Mouse (Mus musculus) T-helper 2 cell (primary cell): ENCODE data around the gene Fam219b.

Experiments used
- in situ Hi-C: fragments of 300-600 bp; cut with MboI, MseI; formaldehyde crosslinking; loops from one replicate; pipeline ENCODE4 v1.15.1; 2025; ENCODE audit warnings: high pct_unique_total_duplicates

The Fam219b gene

DNA sequence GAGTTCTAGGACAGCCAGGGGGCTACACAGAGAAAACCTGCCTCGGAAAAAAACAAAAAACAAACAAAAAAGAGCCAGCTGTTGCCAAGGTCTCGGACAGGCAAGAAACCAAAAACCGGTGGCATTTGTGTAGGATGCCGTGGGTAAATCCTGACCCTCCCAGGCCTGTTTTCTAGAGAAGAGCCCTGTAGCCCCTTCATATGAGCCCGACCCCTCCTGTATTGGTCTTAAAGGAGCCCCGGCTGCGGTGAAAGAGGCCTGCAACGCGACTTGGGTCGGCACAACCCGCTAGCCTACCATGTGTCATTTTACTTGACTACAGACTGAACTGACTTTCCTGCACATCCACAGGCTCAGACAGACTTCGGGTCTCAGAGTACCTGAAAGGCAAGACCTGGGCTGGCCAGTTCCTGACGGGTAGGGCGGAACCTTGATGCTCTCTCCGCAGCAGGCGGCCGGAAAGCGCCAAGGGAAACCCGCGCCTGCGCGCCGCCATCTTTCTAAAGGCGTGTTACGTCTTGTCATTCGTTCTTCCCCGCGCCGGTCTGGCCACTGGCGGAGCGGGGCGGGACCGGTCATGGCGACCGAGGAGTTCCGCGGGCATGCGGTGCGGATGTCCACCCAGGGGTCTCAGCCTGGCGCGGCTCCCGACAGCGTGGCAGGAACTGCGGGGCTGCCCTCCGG is at the start of gene Fam219b:
Gene Fam219b, plus strand, starts transcription at position 485 of the 684 bp plus-strand sequence.
- in situ Hi-C loops, result no loop called here

DNA sequence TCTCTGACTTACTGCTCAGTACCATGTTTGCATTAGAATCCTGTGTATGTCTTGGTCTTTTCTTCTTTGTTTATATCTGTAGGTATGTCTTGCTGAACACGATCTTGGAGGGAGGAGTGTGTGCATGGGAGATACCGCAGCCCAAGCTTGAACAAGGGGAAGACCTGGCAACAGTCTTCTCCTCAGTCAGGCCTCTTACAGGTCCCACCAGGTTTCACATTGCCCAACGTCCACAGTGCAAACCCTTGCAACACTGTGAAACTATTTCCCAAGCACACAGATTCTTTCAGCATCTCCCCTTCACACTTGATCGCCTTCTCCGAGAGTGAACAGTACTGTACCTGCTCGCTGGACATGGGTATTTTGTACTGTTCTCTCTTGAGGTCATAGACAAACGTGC is 49.5 kb upstream of the Fam219b start:
- in situ Hi-C loops, result no loop called here

DNA sequence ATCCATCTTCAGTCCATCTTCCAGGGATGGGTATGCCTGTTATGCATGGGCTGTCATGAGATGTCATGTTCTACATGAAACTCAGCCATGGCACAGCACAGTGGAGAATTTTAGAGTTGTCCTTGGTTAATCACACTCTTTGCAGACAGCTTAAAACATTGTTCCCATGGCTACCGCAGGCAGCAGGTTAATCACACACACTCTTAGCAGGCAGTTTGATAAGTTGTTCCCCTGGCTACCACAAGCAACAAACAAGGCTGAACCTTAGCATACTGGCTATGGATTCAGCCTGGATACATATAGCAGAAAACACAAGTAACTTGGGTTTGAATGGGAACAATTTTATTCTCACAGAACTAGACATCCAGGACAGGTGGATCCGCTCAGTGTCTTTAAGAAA is 43.8 kb upstream of the Fam219b start:
- in situ Hi-C loops, result no loop called here

DNA sequence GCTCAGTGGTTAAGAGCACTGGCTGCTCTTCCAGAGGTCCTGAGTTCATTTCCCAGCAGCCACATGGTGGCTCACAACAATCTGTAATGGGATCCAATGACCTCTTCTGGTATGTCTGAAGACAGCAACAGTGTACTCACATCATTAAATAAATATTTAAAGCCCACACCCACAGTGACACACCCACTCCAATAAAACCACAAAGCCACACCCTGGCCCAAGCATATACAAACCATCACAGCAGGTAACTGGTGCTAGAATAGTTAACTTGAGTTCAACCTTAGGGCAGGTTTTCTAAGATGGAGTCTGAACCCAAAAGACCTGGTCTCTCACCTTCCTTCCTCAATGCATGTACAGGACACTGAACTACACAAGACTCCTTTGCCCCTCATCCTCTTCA is 42.4 kb upstream of the Fam219b start:
- in situ Hi-C loops, result no loop called here

DNA sequence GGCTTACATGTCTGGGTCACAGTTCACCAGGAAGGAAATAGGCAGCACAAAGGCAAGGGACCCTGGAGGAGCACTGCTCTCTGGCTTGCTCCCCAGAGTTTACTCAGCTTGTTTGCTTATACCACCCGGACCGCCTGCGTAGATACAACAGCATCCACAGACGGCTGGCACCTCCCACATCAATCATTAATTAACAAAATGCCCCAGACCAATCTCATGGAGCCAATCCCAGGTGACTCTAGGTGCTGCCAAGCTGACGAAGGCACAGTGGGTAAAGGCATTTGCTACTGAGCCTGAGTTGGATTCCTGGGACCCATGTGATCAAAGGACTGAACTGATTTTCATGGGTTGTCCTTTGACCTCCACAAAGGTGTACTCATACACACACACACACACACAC is 40.1 kb upstream of the Fam219b start:
- in situ Hi-C loops, result no loop called here

DNA sequence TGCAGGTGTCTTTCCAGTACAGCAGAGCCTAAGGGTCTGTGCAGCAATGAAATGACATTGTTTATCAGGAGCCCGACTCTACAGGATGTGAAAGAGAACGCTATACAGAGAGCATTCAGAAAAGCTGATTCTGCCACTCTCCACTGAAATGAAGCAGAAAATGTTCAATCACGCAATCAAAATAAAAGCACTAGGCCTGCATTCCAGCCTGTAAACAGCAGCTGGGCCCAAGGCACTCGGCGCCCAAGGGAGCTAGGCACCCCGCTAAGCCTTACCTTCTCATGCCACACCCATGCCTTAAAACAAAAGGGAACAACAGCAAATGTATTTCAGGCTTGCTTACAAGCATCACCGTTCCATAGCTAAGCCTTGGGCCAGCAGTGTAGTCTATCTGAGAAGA is 38.8 kb upstream of the Fam219b start:
- in situ Hi-C loops, result no loop called here

DNA sequence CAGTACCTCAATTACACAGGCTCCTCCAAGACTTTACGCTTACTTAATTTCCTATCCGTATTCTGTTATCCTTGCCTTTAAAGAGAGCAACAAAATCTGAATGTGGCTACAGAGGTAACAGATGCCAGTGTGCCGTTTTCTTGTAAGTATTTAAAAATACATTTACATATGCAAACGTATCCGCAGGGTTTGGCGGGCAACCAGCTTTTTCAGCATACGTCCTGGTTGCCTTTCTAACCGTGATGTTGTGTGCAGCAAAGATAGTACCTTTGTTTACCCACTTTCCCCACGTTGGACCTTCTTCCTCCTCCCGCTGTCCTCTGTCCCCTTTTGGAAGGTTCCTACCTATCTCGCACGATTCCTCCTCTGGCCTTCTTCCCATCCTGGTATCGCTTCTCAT is 35.9 kb upstream of the Fam219b start:
- in situ Hi-C loops, result no loop called here

DNA sequence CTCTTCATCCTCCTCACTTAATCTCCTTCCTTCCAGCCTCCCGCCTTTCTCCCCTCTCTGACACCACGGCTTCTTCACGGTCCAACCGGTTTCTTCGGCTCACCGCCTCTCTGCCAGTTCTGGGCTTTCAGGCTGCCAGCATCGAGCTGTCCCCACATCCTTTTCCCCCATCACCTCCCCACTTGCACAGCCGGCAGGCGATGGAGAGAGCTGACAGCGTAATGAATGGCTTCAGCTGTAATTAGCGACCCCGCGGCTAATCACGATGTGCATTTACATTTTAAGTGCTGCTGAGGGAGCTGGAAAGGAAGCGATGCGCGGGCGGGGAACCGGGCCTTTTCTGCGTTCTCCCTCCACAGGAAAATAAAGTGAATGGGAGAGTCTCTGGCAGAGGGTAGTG is 35.5 kb upstream of the Fam219b start:
- in situ Hi-C loops, result no loop called here

DNA sequence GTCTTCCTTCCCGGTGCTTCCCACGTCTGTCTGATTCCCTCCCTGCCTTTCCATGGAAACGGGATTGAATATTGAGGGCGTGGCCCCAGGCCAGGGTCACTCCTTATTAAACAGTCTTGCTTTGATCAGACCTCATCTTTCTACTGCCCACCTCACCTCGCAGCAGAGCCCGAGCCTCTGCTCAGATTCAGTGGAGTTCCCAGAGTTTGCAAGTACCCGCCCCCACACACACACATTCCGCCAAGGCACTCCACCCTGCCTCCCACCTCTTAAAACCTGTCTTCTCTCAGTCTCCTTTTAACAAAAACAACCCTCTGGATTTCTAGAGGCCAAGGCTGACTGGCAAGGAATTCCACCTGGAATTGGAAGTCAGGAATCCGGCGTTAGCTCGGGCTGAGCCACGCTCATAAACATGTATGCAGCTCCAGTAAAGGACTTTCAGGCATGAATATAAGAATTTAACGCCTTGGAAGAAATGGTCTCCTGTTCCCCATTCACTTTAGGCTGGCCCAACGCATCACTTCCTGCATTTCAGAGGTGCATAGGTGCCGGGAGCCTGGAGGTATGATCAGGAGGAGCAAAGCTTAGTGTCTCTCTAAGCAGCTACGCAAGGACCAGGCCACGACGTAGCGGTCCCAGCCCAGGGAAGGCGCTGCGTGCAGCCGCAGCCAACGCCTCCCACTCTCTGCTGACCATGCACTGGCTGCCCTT is 34.3 kb upstream of the Fam219b start:
- in situ Hi-C loops, result no loop called here

DNA sequence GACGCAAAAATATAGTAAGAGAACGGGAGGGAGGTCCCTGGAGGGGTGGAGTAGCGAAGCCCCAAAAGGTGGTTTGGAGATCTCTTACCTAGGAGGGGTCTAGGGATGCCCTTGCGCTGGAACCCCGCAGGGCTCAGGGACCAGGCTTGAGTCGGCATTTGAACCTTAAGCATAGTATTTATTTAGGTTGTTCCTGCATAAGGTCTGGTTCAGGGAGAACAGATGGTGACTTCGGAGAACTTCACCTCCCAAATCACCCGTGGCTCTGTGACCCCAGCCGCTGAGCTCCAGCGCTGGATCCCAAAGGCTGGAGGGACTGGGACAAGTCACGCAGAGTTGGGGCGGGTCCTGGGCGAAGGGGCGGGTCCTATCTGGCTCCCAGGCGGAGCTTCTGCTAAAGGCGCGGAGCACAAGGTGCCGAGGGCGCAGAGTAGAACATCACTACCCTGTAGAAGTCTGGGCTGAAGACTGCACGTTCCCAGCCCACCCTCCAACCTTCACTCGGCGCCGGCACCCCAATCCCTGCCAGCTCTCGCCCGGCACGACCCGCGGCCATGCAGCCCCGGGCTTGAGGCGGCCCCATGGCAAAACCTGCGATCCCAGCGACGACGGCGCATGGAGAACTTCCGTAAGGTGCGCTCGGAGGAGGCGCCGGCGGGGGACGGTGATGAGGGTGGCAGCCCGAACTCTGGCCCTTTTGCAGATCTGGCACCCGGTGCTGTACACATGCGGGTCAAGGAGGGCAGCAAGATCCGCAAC is 33.5 kb upstream of the Fam219b start, which contains the start of gene Rpp25:
Gene Rpp25, plus strand, starts transcription at position 405 of the 759 bp plus-strand sequence.
- in situ Hi-C loops, result no loop called here

DNA sequence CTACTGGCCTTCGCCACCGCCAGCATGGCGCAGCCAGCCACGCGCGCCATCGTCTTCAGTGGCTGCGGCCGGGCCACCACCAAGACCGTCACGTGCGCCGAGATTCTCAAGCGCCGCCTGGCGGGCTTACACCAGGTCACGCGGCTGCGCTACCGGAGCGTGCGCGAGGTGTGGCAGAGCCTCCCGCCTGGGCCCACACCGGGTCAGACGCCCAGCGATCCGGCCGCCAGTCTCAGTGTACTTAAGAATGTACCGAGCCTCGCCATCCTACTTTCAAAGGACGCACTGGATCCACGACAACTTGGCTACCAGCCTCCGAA is 33.0 kb upstream of the Fam219b start:
- in situ Hi-C loops, result no loop called here

DNA sequence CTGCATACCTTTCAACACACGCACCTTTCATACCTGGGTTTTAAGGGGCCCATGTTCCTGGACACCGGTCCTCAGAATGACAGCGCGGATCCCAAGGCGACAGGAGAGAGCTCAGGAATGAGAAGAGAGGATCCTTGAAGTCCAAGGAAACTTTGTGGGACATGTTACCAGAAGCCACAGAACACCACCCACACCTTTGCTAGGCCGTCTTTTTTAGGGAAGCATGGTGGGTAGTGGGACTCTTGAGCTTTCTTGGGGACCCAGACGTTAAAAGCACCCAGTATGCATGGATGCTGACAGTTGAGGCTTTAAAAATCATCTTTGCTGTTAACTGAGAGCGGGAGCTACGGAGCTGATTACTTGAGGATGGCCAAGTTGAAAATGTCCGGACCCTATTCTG is 32.4 kb upstream of the Fam219b start:
- in situ Hi-C loops, result no loop called here

DNA sequence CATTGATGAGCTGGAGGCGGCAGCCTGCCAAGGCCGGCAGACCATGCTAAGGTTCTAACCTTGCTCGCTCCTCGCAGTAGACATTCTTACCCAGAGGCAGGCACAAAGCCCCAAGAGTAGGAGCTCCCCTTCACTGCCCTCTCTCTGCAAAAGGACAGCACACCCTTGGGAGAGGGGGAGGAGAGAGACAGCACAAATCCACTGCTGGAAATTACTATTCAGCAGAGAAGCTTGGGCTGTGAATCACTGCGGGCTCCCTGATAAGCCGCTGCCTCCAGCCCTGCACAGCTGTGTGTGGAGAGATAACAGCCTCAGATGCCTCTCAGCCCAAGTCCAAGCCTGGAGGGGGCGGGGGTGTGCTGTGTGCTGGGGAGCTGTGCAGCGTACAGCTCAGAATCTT is 31.6 kb upstream of the Fam219b start:
- in situ Hi-C loops, result no loop called here

DNA sequence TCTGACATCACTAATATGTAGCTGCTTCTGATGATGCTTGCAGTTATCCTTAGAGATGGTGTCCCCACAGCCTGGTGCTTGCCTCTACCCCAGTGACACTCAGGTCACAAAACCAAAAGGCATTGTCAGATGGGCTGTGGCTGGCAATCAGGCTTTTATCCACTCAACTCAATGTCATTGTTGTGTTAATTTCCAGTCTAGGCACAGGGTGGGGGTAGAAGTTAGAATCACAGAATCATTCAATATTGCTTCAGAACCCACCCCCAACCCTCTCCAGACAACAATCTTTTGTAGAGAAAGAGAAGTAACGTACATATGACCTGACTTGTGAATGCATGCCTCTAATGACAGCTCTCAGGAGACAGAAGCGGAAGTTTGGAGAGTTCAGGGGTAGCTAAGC is 26.8 kb upstream of the Fam219b start:
- in situ Hi-C loops, result no loop called here

DNA sequence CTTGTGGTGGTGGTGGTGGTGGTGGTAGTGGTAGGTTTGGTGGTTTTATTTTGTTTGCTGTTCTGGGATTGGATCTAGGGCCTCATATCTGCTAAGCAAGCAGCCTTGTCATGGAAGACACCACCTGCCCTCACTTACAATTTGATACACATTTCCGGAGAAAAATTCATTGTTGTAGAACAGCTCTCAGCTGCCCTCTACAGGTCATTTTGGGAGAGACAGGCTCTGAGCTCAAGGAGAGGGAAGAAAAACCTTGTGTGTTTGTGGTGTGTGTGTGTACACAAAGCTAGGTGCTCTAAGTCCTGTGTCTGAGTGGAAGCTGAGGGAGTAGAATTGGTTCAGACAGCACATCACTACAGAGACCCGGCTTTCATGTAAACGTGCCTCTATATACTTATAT is 20.2 kb upstream of the Fam219b start:
- in situ Hi-C loops, result no loop called here

DNA sequence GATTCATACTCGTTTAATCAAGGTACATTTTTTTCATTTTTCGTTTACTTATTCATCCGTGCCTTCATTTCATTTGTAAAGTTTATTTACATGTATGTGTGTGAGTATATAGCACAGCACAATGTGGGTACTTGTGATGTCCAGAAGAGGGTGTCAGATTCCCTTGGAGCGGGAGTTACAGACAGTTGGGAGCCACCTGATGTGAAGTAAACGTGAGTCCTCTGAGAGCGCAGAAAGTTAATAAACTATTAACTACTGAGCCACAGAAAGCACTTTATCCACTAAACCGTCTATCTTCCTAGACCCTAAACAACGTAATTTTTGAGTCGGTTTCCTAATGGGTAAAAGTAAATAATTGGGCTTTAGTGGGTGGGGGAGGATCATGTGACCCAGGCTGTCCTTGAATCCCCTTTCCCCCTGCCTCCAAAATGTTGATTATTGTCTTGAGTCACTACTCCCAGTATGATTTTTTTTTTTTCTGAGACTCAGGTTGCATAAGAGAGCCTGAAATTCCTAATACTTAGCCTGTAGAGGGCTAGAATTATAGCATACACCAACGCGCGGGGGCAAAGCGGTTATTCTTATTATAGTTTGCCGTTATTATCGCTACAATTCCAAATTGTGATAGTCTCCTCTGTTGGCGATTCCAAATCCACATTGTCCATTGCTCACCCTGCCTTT is 16.8 kb upstream of the Fam219b start:
- in situ Hi-C loops, result no loop called here

DNA sequence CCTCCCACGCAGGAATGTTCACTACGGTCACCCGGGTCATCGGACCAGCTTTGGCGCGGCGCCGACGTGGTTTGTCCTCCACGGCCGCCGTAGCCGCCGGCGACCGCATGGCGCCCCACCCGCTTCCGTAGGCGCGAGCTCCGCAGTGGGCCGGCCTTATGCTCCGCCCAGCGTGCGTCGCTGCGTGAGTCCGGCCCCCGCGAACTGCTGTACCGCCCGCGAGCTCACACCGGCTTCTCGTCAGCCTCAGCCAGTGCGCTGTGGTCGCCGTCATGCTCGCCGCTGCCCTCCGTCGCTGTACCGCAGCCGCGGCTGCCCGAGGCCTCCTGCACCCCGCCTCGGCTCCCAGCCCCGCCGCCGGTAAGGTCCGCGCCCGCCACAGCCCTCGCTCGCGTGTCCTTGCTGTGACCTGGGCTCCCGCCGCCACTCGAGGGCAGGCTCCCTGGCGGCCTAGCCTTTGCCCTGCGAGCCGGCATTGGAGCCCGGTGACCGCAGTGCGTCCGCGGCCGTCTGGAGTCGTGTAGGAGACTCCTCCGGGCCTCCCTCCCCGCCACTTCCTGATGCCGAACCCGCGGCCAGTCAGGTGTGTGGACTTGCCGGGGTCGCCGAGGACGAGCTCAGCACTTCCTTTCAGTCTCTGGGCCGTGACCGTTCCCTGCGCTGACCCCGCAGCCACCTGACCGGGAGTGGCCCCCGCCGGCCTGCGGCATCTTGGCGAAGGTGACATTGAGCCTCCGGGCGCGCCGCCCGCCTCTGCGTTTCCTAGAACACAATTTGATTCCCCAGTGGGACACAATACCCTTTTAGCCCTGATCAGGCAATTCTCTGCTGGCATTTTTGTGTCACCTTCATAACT is 16.0 kb upstream of the Fam219b start, which contains the start of gene Cox5a:
Gene Cox5a, plus strand, starts transcription at position 219 of the 856 bp plus-strand sequence.
- in situ Hi-C loops, result no loop called here

DNA sequence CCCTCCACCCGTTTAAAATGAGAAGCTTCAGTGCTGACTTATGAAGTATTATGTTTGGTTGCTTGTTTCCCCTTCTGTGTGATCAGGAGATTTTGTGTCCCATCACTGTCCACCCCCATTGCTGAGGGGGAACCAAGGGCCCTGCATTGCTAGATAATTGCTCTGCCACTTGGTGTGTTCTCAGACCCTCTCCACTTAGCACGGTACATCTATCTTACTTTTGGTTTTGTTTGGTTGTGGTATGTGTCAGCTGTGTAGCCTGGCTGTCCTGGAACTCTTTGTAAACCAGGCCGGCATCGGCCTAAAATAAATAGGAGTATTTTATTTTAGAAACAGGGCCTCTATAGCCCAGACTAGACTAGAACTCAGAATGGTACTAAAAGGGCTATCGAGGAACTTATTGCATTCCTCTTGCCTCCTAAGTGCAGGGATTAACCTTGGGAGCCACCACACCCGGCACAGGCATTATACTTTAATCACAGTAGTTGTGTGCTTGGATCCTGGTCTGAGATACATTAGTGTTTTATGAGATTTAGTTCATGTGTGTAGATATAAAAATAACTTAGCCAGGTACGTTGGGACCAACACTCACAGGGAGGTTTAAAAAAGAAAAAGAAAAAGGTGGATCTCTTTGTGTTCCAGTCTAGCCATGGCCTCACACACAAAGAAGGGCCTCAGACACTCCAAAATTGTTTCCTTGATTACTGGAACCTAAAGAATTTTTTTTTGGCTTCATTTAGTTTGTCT is 15.0 kb upstream of the Fam219b start:
- in situ Hi-C loops, result no loop called here

DNA sequence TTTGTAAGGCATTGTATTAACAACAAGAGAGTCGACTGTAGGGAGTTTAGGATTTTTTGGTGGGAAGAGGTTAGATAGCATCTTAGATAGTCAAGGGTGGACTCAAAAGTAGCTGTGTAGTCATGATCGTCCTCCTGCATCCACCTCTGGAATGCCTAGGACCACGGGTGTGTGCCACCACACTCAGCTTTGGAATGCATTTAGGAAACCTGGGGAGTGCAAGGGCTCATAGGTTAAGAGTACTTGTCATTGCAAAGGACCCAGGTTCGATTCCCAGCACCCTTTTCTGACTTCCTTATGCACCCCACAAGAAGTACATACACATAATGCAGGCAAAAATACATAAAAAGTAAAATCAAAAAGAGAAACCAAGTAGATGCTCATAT is 14.5 kb upstream of the Fam219b start:
- in situ Hi-C loops, result no loop called here

DNA sequence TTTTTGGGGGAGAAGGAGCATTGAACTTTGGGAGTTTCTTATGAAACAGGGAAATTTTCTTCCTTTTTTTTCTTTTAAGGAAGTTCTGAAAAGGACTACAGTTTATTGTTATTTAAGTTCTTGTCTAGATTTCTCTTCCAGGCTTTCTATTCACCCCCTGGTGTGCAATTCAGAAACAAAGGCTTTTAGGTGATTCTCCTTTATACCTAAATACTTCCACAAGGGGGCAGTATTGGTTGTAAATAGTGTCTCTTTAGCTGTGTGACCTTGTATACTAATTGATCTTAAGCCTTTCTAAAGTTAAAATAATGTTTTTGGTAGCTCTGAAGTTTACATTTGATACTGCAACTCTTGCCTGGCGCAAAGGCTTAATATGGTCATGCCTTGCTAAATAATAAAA is 13.6 kb upstream of the Fam219b start:
- in situ Hi-C loops, result no loop called here

DNA sequence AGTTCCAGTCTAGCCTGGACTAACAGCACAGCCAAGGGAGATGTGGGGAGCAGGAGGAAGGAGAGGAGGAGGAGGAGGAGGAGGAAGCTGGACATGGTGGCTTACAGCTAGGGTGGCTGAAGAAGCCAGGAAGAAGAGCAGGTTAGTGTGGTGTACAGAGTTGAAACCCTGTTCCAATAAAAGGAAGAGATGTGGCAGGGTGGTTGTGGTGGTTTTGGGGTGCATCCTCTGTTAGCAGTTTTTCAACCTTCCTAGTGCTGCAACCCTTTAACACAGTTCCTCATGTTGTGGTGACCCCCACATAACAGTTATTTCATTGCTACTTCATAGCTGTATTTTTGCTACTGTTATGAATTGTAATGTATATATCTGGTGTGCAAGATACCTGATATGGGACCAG is 12.9 kb upstream of the Fam219b start:
- in situ Hi-C loops, result no loop called here
